Mouse (Mus musculus) layer of hippocampus, postnatal 14 days (tissue): ENCODE data around the gene Kcnip4. TPM values are rescaled to one million over a fixed set of nuclear protein-coding genes. Genes with fewer than 3 reads are reported as not detected.

Experiments used
- DNase-seq, 2 experiments: peaks; one replicate each; pipeline ENCODE4 v3.0.0; 2021 to 2022; ENCODE audit warnings: low spot score in 2 of 2, mixed read lengths in 1 of 2
- total RNA-seq, 2 experiments: library from RNA; stranded (reverse); gene quantifications; 2 replicates each; pipeline ENCODE4 v1.2.3; 2021

The Kcnip4 gene
- total RNA-seq, 2 experiments from 2014 or later: 38.9 to 48.0 TPM

GRCm38 (mm10) chr5:48942378-48943088 is 582.2 kb downstream of the Kcnip4 start:
- DNase-seq: no peak

DNA sequence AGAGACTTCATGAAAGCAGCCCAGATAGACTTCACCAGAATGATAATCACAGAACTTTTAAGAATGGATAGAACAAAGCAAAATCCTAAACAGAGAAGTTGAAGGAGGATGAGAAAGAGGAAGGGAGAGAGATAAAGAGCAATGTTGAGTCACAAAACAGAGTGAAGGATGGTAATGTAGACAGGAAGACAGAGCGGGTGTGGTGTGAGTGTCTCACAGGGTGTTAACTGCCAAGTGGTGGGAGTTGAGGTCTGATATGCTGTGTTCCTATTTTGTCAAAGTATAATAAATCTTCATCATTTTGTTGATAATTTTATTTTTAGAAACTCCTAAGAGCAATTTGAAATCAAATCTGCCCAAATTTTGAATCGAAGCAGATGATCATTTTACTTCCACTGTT is 592.8 kb downstream of the Kcnip4 start:
- DNase-seq: no peak

DNA sequence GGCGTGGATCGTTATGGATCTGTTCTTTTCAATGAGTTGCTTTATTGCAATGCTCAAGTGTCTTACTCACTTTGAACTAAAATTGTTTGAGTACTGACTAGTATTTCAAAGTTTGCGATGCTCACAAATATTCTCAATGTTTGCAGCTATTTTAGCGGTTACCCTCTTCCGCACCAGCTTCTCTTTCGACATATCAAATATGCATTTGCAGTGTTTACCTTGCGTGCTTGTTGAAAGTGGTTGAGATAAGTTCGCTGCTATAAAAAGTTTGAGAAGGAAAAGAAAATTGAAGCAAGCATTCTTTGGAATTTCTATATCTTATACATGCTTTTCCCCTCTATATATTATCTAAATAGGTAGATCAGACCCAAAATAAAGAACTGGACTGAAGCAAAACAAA is 634.5 kb downstream of the Kcnip4 start:
- DNase-seq: no peak

- peak in 1 of 2 experiments; percentile 7 for DNase-seq
Observed at GRCm38 (mm10) chr5:48889395-48890194, 635.1 kb downstream of the Kcnip4 start.

- DNase-seq: no peak
Observed at GRCm38 (mm10) chr5:48878081-48878480, 646.6 kb downstream of the Kcnip4 start.

- no peak for DNase-seq
Observed at GRCm38 (mm10) chr5:48864268-48864967, 660.3 kb downstream of the Kcnip4 start.

DNA sequence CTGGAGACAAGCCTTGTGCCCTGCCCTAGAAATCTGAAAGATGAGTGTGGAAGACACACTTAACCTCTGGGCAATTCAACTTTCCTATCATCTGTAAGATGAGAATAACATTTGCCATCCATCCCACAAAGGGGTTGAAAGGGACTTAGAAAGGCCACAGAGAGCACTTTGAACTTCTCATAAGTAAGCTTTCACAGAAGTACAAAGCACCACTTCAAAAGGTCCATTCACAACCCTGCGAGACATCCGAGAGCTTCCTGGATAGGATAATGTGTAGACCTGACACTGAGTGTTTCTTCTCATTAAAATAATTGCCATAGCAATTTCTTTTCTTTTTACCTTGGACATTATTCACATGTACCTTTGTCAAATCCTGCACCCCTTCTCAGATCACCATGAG is 683.7 kb downstream of the Kcnip4 start:
- no peak for DNase-seq

DNA sequence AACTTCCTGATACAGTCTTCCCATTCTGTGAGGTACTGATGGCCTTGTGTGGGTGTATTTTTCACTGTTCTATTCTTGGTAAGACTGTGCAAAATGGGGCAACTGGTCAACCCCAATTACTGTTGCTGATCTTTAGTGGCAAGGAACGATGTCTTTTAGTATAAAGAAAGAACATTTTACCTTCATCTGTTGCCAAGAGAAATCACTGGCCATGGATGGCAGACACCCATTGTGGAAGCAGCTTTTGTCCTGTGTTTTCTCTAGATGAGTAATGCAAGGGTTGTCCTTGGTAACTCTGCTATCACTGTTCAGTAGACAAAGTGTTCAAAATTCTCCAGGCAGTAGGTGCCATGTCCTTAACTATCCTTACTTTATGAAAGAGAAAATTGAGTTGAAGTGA is 729.2 kb downstream of the Kcnip4 start:
- DNase-seq: no peak

GRCm38 (mm10) chr5:48779376-48779775 is 745.3 kb downstream of the Kcnip4 start:
- no peak for DNase-seq

DNA sequence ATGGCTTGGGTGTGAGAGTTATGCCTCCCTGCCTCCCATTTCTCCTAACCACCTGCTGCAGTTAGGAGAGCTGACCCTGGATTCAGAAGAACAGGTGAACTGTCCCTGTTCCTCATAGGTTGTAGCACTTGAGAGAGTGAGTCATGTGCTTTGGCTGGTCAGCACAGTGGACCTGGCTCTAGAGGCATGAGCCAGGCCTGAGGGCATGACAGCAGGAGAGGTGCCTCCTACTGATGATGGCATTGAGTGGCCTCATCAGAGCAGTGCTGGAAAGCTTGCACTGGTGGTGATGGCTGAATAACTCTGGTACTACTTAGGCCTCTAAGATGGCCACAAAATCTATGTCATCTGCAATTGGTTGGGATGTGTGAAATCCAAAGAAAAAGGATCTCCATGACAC is 776.1 kb downstream of the Kcnip4 start:
- DNase-seq: no peak

DNA sequence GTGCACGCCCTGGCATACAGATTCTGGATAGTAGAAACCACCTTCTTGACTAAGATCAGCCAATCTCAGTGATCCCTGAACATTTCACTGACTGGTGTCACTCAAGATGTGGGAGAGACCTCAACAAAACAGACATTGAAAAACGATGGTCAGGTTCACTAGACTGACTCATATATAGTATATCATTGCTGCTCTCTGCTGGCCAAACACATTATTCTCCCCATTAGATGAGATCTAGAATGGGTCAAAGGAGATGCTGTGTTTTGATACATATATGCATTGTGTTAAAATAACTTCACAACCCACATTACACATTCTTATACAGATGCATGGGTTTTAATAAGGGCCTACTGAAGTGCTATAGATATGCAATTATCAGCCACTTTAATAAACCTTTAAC is 787.1 kb downstream of the Kcnip4 start:
- DNase-seq: peak in 1 of 2 experiments; percentile 16

DNA sequence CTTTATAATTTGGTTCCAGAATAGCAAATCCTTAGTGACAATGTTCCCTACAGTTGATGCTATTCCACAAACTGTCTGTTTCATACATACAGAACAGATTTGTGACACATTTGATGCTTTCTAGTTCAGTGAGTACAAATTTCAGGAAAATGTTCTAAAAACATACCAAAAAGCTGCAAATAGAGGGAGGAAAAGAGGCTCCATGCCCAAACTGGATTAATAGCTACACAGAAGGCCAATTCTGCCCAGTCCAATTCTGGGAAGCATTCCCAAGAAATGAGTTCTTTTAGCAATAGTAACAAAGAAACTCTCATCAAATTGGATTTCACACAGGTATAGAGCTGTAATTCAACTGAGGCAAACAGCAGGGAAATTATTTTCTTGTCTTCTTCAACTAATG is 806.5 kb downstream of the Kcnip4 start:
- DNase-seq: peak in 1 of 2 experiments; percentile 42

- DNase-seq: no peak
Observed at GRCm38 (mm10) chr5:48705997-48706396, 818.7 kb downstream of the Kcnip4 start.

DNA sequence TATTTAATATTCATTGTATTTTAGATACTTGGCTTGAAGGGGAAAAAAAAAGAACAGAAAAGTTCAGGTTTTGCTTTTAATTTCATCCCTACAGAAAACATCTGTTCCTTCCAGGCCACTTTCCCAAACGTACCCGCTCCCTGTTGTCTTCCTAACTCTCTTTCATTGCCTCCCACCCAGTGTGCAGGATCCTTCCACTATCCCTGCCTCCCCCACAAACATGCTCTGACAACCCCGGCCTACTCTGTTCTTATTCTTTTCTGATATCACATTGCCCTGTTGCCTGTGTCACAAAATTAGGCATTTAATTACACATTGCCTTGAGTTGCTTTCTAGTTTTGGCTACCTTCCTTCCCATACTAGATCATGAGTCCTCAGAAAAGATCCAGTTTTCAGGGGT is 837.6 kb downstream of the Kcnip4 start:
- DNase-seq: no peak

DNA sequence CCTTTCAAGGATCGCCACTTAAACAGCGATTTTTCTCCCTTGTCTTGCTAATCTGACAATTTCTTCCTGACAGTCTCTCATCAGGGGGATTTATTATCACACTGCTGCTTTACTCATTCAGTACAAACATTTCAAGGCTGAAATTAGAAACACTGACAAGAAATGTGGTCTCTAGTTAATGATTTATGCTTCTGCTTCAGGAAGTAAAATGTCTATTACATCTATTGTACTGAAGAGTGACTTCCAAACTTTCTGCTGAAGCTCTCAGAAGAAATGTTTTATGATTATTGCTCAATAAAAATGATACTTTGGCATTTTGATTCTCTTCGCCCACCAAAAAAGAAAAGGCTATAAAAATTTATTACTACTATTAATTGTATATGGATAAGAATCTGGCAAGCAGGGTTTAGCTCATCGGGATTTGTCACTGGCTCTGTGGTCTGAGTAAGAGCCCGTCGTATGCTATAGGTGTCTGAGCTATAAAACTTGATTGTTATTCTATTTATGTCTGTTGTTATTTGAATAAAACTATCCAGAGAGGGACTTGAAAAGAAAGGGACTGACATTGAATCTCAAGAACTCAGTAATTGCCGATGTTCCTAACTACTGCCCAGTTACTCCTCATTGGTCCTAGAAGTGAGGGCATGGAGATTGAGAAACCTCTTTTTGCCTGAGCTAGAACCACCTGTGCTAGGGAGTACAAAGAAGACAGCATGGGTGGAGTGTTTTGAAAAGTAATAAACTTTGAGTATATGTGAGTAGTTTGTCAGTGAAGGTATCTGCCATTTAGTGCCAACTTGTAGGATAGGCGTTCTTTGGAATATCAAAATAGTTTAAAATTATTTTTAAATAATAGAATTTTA is 844.7 kb downstream of the Kcnip4 start:
- no peak for DNase-seq

DNA sequence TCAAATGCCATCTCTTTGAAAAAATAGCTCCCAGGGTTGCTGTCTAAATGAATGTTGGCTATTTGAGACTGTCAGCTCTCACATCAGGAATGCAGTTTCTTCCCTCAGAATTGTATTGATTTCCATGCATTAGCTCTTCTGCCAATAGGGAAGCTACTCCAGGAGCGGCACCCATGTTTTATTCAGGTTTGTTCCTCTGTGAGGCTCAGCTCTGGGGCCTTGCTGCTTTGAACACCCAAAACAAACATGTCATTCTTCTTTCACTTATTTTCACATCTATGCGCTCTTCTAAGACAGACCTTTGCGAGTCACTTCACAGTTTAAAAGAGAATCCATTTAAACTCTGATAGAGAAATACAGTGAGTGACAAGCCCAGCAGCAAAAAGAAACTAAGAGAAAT is 862.2 kb downstream of the Kcnip4 start:
- no peak for DNase-seq

GRCm38 (mm10) chr5:48659975-48660374 is 864.7 kb downstream of the Kcnip4 start:
- no peak for DNase-seq

DNA sequence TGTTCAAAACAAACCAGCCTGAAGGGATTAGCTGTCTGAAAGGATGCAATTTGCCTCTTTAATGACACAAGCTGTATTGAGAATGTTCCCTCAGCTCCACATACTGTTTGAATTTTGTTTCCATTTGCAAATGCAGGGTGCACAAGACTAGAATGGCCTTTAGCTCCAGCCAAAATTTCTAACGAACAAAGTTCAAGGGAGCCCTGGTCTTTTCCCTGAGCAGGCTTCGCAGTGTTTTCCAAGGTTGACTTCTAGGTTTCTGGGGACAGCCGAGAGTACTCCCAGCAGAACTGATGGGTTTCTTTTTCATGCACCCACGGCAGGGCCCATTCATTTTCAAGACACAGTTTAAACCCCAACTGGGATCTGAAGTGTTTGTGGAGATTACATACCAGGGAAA is 874.2 kb downstream of the Kcnip4 start:
- no peak for DNase-seq

- no peak for DNase-seq
Observed at GRCm38 (mm10) chr5:48636675-48637074, 888.0 kb downstream of the Kcnip4 start.

DNA sequence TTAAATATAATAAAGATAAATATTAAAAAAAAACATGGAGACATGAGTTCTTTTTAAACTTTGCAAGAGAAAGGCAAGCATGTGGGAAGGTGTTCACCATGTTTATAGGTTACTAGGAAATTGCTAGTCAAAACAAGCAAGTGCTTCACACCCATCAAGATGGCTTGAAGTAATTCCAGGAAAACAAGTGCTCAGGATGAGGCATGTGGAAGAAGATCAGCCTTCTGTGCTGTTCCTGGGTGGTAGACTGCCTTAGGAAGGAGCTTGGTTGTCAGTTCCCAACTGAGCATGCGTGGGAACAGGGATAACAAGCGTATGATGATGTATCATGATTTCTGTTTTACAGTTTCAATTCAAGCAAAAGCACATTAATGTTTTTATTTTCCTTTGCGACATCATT is 891.1 kb downstream of the Kcnip4 start:
- DNase-seq: no peak

DNA sequence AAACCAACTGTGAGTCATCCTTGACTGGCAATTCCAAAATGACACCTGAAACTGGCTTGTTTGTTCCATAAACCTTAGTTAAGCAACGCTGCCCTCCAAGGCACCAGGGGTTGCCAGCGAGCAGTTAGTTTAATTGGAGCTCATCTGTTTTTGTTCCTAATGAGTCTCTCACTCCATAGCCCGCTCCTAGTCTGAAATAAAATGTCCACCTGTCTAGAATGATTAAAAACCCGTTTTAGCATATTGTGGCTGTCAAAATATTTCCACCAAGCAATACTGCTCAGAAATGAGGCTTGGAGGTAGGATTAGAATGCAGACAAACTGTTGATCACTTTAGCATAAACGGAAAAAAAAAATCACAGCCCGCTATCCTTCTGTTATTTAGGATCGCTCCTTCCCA is 901.3 kb downstream of the Kcnip4 start:
- DNase-seq: no peak
